Mouse (Mus musculus) v-Abl transformed pro-B cells (cell line): ENCODE measurements around the gene Arhgap19.

ENCODE experiments used
- in situ Hi-C, 2 experiments: fragments of 400-800 bp; cut with MboI; formaldehyde crosslinking; loops; one replicate each; pipeline ENCODE4 v1.15.1; 2025; ENCODE audit not compliant: unreplicated experiment in 2 of 2

Arhgap19 gene

GRCm38 (mm10) chr19:41832501-41833201 is 30.8 kb upstream of the Arhgap19 start:
- in situ Hi-C loops: no loop called here

- in situ Hi-C loops: no loop called here
Observed at GRCm38 (mm10) chr19:41831718-41832391, 30.0 kb upstream of the Arhgap19 start.

GRCm38 (mm10) chr19:41831101-41831570 is 29.3 kb upstream of the Arhgap19 start:
- in situ Hi-C loops: no loop called here

- in situ Hi-C loops: no loop called here
Observed at GRCm38 (mm10) chr19:41830106-41831031, 28.5 kb upstream of the Arhgap19 start.

- in situ Hi-C loops: no loop called here
Observed at GRCm38 (mm10) chr19:41829381-41830105, 27.7 kb upstream of the Arhgap19 start, which contains the start of gene Frat1. Gene Frat1 (plus strand): TSS chr19:41829970.

- in situ Hi-C loops: no loop called here
Observed at GRCm38 (mm10) chr19:41828941-41829340, 27.1 kb upstream of the Arhgap19 start.

GRCm38 (mm10) chr19:41826529-41826928 is 24.7 kb upstream of the Arhgap19 start:
- in situ Hi-C loops: no loop called here

GRCm38 (mm10) chr19:41824950-41825349 is 23.1 kb upstream of the Arhgap19 start:
- in situ Hi-C loops: no loop called here

- in situ Hi-C loops: no loop called here
Observed at GRCm38 (mm10) chr19:41822589-41822988, 20.7 kb upstream of the Arhgap19 start.

GRCm38 (mm10) chr19:41821436-41821835 is 19.6 kb upstream of the Arhgap19 start:
- in situ Hi-C loops: no loop called here

- in situ Hi-C loops: loop anchor here in 1 of 2 experiments (10.0 kb wide), 1 partner anchor 206 kb away; no protein-coding TSS in a partner anchor
Observed at GRCm38 (mm10) chr19:41818749-41819148, 16.9 kb upstream of the Arhgap19 start.

- in situ Hi-C loops: loop anchor here in 1 of 2 experiments (10.0 kb wide), 1 partner anchor 207 kb away; no protein-coding TSS in a partner anchor
Observed at GRCm38 (mm10) chr19:41817325-41817724, 15.5 kb upstream of the Arhgap19 start.

GRCm38 (mm10) chr19:41816915-41817314 is 15.1 kb upstream of the Arhgap19 start:
- in situ Hi-C loops: loop anchor here in 1 of 2 experiments (10.0 kb wide), 1 partner anchor 208 kb away; no protein-coding TSS in a partner anchor

GRCm38 (mm10) chr19:41816410-41816809 is 14.6 kb upstream of the Arhgap19 start:
- in situ Hi-C loops: loop anchor here in 1 of 2 experiments (10.0 kb wide), 1 partner anchor 208 kb away; no protein-coding TSS in a partner anchor

GRCm38 (mm10) chr19:41813374-41813773 is 11.5 kb upstream of the Arhgap19 start:
- in situ Hi-C loops: loop anchor here in 1 of 2 experiments (10.0 kb wide), 1 partner anchor 211 kb away; no protein-coding TSS in a partner anchor

GRCm38 (mm10) chr19:41812525-41812924 is 10.7 kb upstream of the Arhgap19 start:
- in situ Hi-C loops: loop anchor here in 1 of 2 experiments (10.0 kb wide), 1 partner anchor 212 kb away; no protein-coding TSS in a partner anchor

- in situ Hi-C loops: loop anchor here in 1 of 2 experiments (10.0 kb wide), 1 partner anchor 215 kb away; no protein-coding TSS in a partner anchor
Observed at GRCm38 (mm10) chr19:41810074-41810473, 8.2 kb upstream of the Arhgap19 start.

GRCm38 (mm10) chr19:41808104-41808634 is 6.3 kb upstream of the Arhgap19 start:
- in situ Hi-C loops: loop anchor here (10.0 kb wide), 2 partner anchors 127 to 217 kb away; partner anchors contain the start of genes Exosc1 (in 1 of the 2) and Zdhhc16 (in 1 of the 2)

- in situ Hi-C loops: loop anchor here (10.0 kb wide), 2 partner anchors 127 to 217 kb away; partner anchors contain the start of genes Exosc1 (in 1 of the 2) and Zdhhc16 (in 1 of the 2)
Observed at GRCm38 (mm10) chr19:41807497-41807896, 5.7 kb upstream of the Arhgap19 start.
